Mouse (Mus musculus) heart, embryonic 16.5 days (tissue): ENCODE measurements at regions not wholly inside any gene's neighbourhood (a gene's known extent, or its start where the extent isn't known, plus 50 kb on each side); places are given as distances from the start of the nearest gene placed in this dataset.
"Not testable (repeated sequence)": the region's sequence is repeated elsewhere in the genome, so short reads cannot be mapped to it uniquely, and the experiment has no call there.

ENCODE experiments used
- ATAC-seq: fragments of 200-750 bp; cut with Nextera tagmentation; replicated peaks from 2 replicates; pipeline ENCODE4 v1.8.0; 2017; ENCODE audit warnings: moderate number of reproducible peaks; ENCODE audit not compliant: insufficient read depth, low FRiP score; ENCODE audit errors: extremely low read depth
- H3K27ac ChIP-seq: fragments of 300-500 bp; sonication (generic); 2 replicates; pipeline ENCODE4 v1.5.1; 2014; ENCODE audit warnings: mild to moderate bottlenecking, low read length, control low read depth, moderate library complexity
- H3K27me3 ChIP-seq: fragments of 300-500 bp; sonication (generic); 2 replicates; pipeline ENCODE4 v1.6.1; 2014; ENCODE audit warnings: low read length, mixed read lengths; ENCODE audit not compliant: control insufficient read depth, insufficient read depth
- H3K36me3 ChIP-seq: fragments of 300-500 bp; sonication (generic); 2 replicates; pipeline ENCODE4 v1.6.1; 2014; ENCODE audit not compliant: control insufficient read depth, insufficient read depth
- H3K4me1 ChIP-seq: fragments of 300-500 bp; sonication (generic); 2 replicates; pipeline ENCODE4 v1.6.1; 2014; ENCODE audit warnings: low read length, mixed read lengths; ENCODE audit not compliant: control insufficient read depth, insufficient read depth
- H3K4me2 ChIP-seq: fragments of 300-500 bp; sonication (generic); 2 replicates; pipeline ENCODE4 v1.6.1; 2014; ENCODE audit warnings: low read depth, mild to moderate bottlenecking, control low read depth, low read length
- H3K4me3 ChIP-seq: fragments of 300-500 bp; sonication (generic); 2 replicates; pipeline ENCODE4 v1.5.1; 2014; ENCODE audit warnings: mild to moderate bottlenecking, control low read depth, low read length
- H3K9ac ChIP-seq: fragments of 300-500 bp; sonication (generic); 2 replicates; pipeline ENCODE4 v1.6.1; 2014; ENCODE audit warnings: low read length, control low read depth
- H3K9me3 ChIP-seq: fragments of 300-500 bp; sonication (generic); replicated peaks from 2 replicates; pipeline ENCODE4 v1.6.1; 2016; ENCODE audit warnings: low read length; ENCODE audit not compliant: control insufficient read depth
- WGBS: fragments of 180-500 bp; shearing (Covaris S2); extraction: QIAGEN DNeasy Blood & Tissue Kit; methylation state at CpG from one replicate; pipeline ENCODE4 v1.1.7; 2014; 5-methylcytosine and 5-hydroxymethylcytosine counted together

DNA sequence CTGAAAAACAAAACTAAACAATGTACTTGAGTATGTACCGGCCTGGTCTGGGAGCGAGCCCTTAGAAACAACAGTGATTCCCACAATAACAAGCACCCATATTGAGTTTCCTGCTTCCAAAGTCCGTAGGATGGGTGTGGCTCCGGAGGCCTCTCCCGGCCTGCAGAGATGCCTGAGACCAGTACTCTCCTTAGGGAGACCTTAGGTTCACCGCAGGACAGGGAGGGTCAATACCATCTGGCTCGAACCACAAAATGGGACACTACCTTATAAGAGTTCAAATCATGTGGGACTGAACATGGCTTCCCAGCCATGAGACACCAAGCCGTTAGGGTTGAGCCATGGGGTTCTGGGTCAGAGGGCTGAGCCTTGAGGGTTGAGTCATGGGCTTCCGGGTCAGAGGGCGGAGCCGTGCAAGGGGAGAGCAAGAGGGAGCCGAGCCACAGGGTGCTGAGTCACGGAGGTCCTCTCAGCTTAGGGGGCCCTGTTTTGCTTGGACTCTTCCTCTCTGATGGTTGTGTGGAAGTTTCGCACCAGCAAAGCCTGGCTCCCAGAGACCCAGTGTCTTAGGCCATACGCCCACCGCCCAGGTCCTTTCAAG lies 201.8 kb downstream of the Tcp10c start:
- not testable (repeated sequence) for ATAC-seq, H3K4me2 ChIP-seq, H3K27ac ChIP-seq, H3K4me3 ChIP-seq, H3K9me3 ChIP-seq, H3K36me3 ChIP-seq, H3K4me1 ChIP-seq, H3K9ac ChIP-seq, H3K27me3 ChIP-seq
- 79% methylated on average over 16 of the region's 16 CpGs for WGBS

DNA sequence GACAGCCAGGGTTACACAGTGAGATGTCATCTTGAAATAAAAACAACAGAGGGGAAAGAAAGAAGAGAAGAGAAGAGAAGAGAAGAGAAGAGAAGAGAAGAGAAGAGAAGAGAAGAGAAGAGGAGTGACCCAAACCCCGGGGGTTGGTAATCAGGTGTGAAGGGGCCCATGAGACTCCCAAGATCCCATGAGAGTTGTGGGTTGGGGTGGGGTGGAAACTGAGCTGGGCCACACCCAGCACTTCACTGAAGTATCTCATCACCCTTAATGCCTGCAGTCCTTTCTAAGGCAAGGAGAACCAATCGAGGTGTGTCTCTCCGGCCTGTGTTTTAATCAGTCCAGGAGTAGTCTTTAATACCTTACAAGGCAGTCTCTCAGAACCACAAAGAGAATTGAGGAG lies 201.5 kb upstream of the Afdn start:
- ATAC-seq = no peak
- no peak overlapping the region for H3K9ac ChIP-seq
- no peaks in the 10 kb centered on the region for H3K36me3 ChIP-seq
- no peak overlapping the region for H3K4me3 ChIP-seq
- H3K9me3 ChIP-seq = no peaks in the 10 kb centered on the region
- H3K4me1 ChIP-seq = peaks cover 6% of the 10 kb centered on the region
- WGBS = 41% methylated on average over 3 of the region's 3 CpGs
- H3K27me3 ChIP-seq = no peaks in the 10 kb centered on the region
- no peak overlapping the region for H3K4me2 ChIP-seq
- H3K27ac ChIP-seq = no peak overlapping the region

DNA sequence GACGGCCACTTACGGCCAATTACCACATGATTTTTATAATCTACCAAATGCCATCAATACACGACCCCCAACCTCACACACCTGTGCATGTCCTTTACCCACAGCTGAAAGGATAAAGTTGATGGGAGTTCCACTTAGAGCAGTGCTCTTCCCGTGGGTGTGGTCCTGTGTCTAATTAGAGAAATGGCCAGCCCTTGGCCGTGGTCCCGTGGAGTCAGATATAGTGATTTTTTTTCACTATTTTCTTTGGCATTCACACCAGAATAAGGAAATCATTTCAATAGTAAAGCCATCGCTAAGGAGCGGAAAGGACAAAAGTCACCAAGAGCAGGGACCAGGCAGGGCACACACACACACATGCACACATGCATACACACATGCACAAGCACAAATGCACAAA lies 199.0 kb upstream of the Afdn start:
- no peak overlapping the region for H3K4me3 ChIP-seq
- ATAC-seq = no peak
- 55% methylated on average over 8 of the region's 8 CpGs for WGBS

DNA sequence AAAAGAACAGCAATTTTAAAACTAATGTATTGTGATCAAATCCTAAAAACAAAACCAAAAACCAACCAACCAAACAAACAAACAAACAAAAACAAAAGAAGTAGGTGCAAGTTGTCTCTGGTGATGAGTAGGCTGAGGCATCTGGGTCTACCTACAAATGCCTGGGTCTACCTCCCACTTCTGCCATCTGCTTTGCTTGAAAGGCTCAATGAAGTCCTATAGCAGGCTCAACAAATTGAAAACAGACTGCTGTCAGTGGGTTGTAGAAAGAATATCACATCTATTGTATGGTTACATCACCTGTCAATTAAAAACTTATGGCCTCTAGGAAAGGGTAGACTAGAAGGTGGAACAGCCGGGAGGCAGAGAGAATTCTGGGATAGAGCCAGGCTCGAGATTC lies 197.4 kb upstream of the Afdn start:
- no peak overlapping the region for H3K9ac ChIP-seq
- no peak overlapping the region for H3K27ac ChIP-seq
- no peaks in the 10 kb centered on the region for H3K36me3 ChIP-seq
- no peaks in the 10 kb centered on the region for H3K27me3 ChIP-seq
- H3K4me1 ChIP-seq = peaks cover 4% of the 10 kb centered on the region; the same call in 1 of the 2 replicates
- no peak overlapping the region for H3K4me2 ChIP-seq
- ATAC-seq = no peak
- 84% methylated on average over 2 of the region's 2 CpGs for WGBS
- no peaks in the 10 kb centered on the region for H3K9me3 ChIP-seq
- H3K4me3 ChIP-seq = no peak overlapping the region

More for the DNA sequence above, 199.0 kb upstream of the Afdn start:
- no peak overlapping the region for H3K27ac ChIP-seq
- no peak overlapping the region for H3K9ac ChIP-seq
- no peaks in the 10 kb centered on the region for H3K9me3 ChIP-seq
- peaks cover 4% of the 10 kb centered on the region; the same call in 1 of the 2 replicates for H3K4me1 ChIP-seq
- no peak overlapping the region for H3K4me2 ChIP-seq
- H3K27me3 ChIP-seq = no peaks in the 10 kb centered on the region
- H3K36me3 ChIP-seq = no peaks in the 10 kb centered on the region

DNA sequence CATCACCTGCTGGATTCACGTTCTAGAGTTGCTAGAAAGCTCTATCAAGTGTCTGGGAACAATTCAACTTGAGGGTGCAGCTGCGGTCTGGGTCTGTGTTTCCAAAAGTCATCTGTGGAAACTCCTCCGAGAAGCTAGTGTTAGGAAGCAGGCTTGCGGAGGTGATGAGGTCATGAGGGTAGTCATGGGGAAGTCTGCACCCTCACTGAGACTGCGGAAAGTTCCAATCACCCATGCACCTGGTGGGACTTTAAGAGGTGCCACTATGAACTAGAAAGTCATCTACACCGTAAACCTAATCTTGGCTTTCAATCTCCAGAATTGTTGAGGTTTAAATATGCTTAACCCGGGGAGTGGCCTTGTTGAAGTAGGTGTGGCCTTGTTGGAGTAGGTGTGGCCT lies 195.5 kb upstream of the Afdn start:
- no peaks in the 10 kb centered on the region for H3K36me3 ChIP-seq
- no peak overlapping the region for H3K27ac ChIP-seq
- H3K9me3 ChIP-seq = no peaks in the 10 kb centered on the region
- no peaks in the 10 kb centered on the region for H3K27me3 ChIP-seq
- WGBS = 74% methylated on average over 7 of the region's 7 CpGs
- H3K4me3 ChIP-seq = no peak overlapping the region
- H3K9ac ChIP-seq = no peak overlapping the region
- no peak for ATAC-seq
- H3K4me2 ChIP-seq = no peak overlapping the region
- peaks cover 4% of the 10 kb centered on the region; the same call in 1 of the 2 replicates for H3K4me1 ChIP-seq

DNA sequence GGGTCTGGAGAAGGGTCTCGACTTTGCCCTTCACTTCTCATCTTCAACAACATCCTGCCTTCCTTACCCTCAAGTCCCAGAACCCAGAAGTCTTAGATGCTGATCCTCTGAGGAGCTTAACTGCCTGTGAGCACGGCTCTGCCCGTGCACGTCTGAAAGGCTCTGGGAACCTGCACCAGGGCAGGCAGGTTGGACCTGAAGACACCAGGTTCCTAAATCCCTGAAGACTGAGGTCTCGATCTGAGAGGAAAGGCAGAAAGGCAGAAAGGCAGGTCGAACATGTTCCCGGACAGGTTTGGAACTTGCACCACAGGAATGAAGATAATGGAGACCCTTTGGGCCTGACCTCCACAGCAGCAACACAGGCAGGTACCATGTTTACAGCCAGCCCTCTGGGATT lies 193.7 kb upstream of the Afdn start:
- Histone ChIP-seq H3K9ac (no peak overlapping the region), H3K4me3 (no peak overlapping the region), H3K4me1 (peaks cover 4% of the 10 kb centered on the region; the same call in 1 of the 2 replicates), H3K9me3 (no peaks in the 10 kb centered on the region), H3K36me3 (no peaks in the 10 kb centered on the region), H3K27ac (no peak overlapping the region), H3K4me2 (no peak overlapping the region), H3K27me3 (no peaks in the 10 kb centered on the region)
- 73% methylated on average over 7 of the region's 7 CpGs for WGBS
- ATAC-seq = no peak

DNA sequence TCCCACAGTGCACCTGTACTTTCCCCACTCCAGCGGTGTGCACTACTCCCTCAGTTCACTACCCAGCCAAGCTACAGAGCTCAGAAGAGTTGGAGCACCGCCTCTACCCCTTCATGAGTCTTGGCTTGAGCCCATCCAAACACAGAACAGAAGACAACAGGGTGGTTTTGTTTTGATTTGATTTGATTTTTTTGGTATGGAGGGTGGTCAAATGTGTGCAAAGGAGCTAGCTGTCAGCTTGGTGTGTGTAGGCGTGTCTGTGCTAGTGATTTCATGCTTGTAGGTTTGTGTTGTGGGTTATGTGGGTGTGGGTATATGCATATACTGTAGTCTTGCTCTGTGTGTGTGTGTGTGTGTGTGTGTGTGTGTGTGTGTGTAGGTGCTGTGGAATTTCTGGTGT lies 193.2 kb upstream of the Afdn start:
- no peaks in the 10 kb centered on the region for H3K36me3 ChIP-seq
- peaks cover 4% of the 10 kb centered on the region; the same call in 1 of the 2 replicates for H3K4me1 ChIP-seq
- H3K27me3 ChIP-seq = no peaks in the 10 kb centered on the region
- WGBS = 82% methylated on average over 3 of the region's 3 CpGs
- no peak overlapping the region for H3K27ac ChIP-seq
- ATAC-seq = no peak
- H3K4me3 ChIP-seq = no peak overlapping the region
- no peaks in the 10 kb centered on the region for H3K9me3 ChIP-seq
- H3K4me2 ChIP-seq = no peak overlapping the region
- H3K9ac ChIP-seq = no peak overlapping the region

DNA sequence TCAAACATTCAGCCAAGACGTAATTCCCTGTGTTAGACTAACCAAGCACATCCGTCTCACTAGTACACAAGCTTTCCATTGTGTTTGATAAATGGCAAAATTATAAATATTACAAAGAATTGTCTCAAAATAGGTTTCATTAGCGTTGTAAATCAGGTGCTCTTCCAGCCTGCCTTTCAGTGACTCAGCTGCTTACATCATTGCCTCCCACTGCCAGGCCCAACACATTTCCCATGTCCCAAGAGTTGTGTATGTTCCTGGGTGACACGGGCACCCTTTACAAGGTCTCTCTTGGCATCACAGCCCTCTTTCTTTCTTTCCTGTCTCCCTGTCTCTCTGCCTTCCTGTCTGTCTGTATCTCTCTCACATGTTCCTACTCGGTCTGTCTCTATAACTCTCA lies 189.5 kb upstream of the Afdn start:
- no peak overlapping the region for H3K4me3 ChIP-seq
- H3K9me3 ChIP-seq = no peaks in the 10 kb centered on the region
- no peak for ATAC-seq
- H3K36me3 ChIP-seq = no peaks in the 10 kb centered on the region
- H3K4me1 ChIP-seq = no peaks in the 10 kb centered on the region
- no peak overlapping the region for H3K4me2 ChIP-seq
- H3K27me3 ChIP-seq = no peaks in the 10 kb centered on the region
- H3K27ac ChIP-seq = no peak overlapping the region
- no peak overlapping the region for H3K9ac ChIP-seq
- 77% methylated on average over 5 of the region's 5 CpGs for WGBS

DNA sequence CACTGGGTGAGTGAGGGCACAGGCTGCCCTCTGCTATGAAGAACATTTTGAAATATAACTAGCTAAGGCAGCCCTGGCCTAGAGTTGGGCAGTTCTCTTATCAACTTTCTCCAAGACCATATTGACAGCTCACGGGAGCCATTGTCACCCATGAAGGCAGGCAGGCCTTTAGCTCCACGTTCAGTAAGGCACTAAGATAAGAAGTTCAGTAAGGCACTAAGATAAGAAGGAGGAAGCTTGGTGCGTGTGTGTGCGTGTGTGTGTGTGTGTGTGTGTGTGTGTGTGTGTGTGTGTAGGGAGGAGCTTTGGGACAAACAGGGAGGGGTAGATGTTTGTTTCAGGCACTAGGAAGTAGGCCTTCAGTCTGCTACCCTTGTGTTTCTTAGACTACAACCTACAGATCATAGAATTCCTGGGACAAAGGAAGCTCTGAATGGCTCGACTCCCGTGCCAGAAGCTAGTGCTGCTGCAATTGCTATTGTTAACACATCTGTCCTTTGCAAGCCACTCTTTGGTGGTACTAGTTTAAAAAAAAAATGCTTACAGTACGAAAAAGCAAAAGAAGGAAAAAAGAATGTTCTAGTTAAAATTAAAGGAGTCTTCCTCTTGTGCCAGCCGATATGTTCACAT lies 188.0 kb upstream of the Afdn start:
- H3K4me3 ChIP-seq = no peak overlapping the region
- no peaks in the 10 kb centered on the region for H3K36me3 ChIP-seq
- no peaks in the 10 kb centered on the region for H3K4me1 ChIP-seq
- H3K4me2 ChIP-seq = no peak overlapping the region
- 35% methylated on average over 8 of the region's 8 CpGs for WGBS
- no peaks in the 10 kb centered on the region for H3K27me3 ChIP-seq
- no peaks in the 10 kb centered on the region for H3K9me3 ChIP-seq
- no peak overlapping the region for H3K27ac ChIP-seq
- no peak for ATAC-seq
- no peak overlapping the region for H3K9ac ChIP-seq
